ENCODE assay signal across 9 mouse cellular contexts in the genomic region with DNA sequence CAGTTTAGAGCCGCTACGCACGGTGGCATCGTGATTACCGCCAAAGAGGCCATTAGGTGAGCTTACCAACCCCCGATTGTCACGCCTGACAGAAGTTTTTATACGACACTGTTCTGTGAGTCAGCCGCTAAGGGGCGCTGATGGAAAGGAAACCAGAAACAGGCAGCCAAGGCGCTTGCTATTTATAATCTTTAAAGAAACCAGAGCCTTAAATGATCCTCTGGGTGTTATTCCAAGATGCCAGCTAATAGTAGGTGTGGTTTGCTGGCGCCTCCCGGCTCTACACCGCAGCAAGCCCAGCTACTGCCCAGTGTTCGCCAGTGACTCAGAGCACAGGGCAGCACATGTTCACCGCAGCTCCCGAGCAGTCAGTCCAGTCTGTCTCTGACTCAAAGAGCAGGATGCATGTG. TPM values are rescaled to one million over a fixed set of nuclear protein-coding genes. Genes with fewer than 3 reads are reported as not detected.
DNase-seq lines count a peak whose midpoint lies in the region; ATAC-seq and TF ChIP-seq lines count a peak whose summit lies in the region.
"Had no signal": no experiment of that assay in that cellular context is flagged by ENCODE, and none has a peak within 500 bp of the region (broad histone marks: within the 10 kb centered on the region; RNA-seq: fewer than 3 reads in every experiment).

No protein-coding gene starts in this region.

- in situ Hi-C loops in CH12.LX (cut with MboI; ENCODE audit: low pct_ligation_motif_present, low pct_unique_long_range_greater_than_20kb, low sequenced_read_pairs) = loop anchor here (5.0 kb wide), 1 partner anchor 169 kb away; no protein-coding TSS in a partner anchor

- TF ChIP-seq EP300 in CH12.LX (IDR thresholded peaks at IDR 0.05; ENCODE audit: low read length) = no peak

- H3K4me1 ChIP-seq in CH12.LX (ENCODE audit: control insufficient read depth in 1 of 2, insufficient read depth in 2 of 2) = peaks cover 3 to 27% of the 10 kb centered on the region in 2 experiments; a peak in 2 of 4 replicates
- peaks cover 8% of the 10 kb centered on the region for H3K4me1 ChIP-seq in forebrain, embryonic 15.5 days
- H3K4me1 ChIP-seq in lung, embryonic 16.5 days (replicated peaks; ENCODE audit: control insufficient read depth, insufficient read depth, low read length) = peaks cover 8% of the 10 kb centered on the region

- DNase-seq in CH12.LX (ENCODE audit: extremely low read depth) = peak; percentile 75
- DNase-seq in heart, postnatal 14 days = peak; percentile 84 to 89
- DNase-seq in layer of hippocampus, adult 18-20 months (ENCODE audit: low spot score in 2 of 2) = peak; percentile 77 to 85
- DNase-seq in ovary, postnatal 14 days (ENCODE audit: low spot score) = peak; percentile 64
- peak; percentile 24 to 69 for DNase-seq in thymus, postnatal 10 days (ENCODE audit: low spot score in 2 of 2)

- H3K27me3 ChIP-seq in CH12.LX (replicated peaks) = no peaks in the 10 kb centered on the region
- no peaks in the 10 kb centered on the region for H3K27me3 ChIP-seq in forebrain, embryonic 15.5 days
- no peaks in the 10 kb centered on the region for H3K27me3 ChIP-seq in lung, embryonic 16.5 days (ENCODE audit: control insufficient read depth, insufficient read depth, low read depth, low read length)

- no peak overlapping the region for H3K27ac ChIP-seq in CH12.LX (ENCODE audit: insufficient read depth, low read depth)
- H3K27ac ChIP-seq in forebrain, embryonic 15.5 days (replicated peaks) = 0 out of 2 replicates have a peak overlapping the region, but pooled peaks have one; percentile 27
- 0 out of 2 replicates have a peak overlapping the region, but pooled peaks have one; percentile 12 for H3K27ac ChIP-seq in lung, embryonic 16.5 days (ENCODE audit: low read length)

- dilution Hi-C loops in CH12.LX (cut with MboI; ENCODE audit: extremely low pct_ligation_motif_present, extremely low pct_unique_long_range_greater_than_20kb, low sequenced_read_pairs) = no loop called here

- no peak for TF ChIP-seq POLR2A in CH12.LX (IDR thresholded peaks at IDR 0.05; ENCODE audit: low read depth, low read length)

- ATAC-seq in cerebellum, adult (ENCODE audit: insufficient number of reproducible peaks, low FRiP score, low TSS enrichment) = peak; percentile 79
- ATAC-seq in forebrain, embryonic 15.5 days (replicated peaks) = peak; percentile 60
- peak; percentile 74 for ATAC-seq in lung, embryonic 16.5 days (ENCODE audit: low read depth)

- H3K9me3 ChIP-seq in CH12.LX (replicated peaks; ENCODE audit: low read length) = no peaks in the 10 kb centered on the region
- no peaks in the 10 kb centered on the region for H3K9me3 ChIP-seq in forebrain, embryonic 15.5 days
- no peaks in the 10 kb centered on the region for H3K9me3 ChIP-seq in lung, embryonic 16.5 days (ENCODE audit: control insufficient read depth, low read length)

- peaks cover 7 to 52% of the 10 kb centered on the region in 2 experiments for H3K36me3 ChIP-seq in CH12.LX (replicated peaks in 1 of 2; ENCODE audit: control insufficient read depth in 1 of 2, insufficient read depth in 1 of 2, low read length in 1 of 2)
- H3K36me3 ChIP-seq in forebrain, embryonic 15.5 days = no peaks in the 10 kb centered on the region
- no peaks in the 10 kb centered on the region for H3K36me3 ChIP-seq in lung, embryonic 16.5 days (ENCODE audit: control insufficient read depth, insufficient read depth, low read length)

- peak in 1 of 2 experiments; percentile 92; a peak in 3 of 4 replicates for TF ChIP-seq CTCF in CH12.LX (conservative IDR thresholded peaks at IDR 0.05 in 1 of 2, IDR thresholded peaks at IDR 0.05 in 1 of 2; ENCODE audit: low read depth in 2 of 2, low read length in 2 of 2)

- H3K4me3 ChIP-seq in CH12.LX (replicated peaks in 1 of 3; ENCODE audit: low read depth in 2 of 3, low read length in 2 of 3, poor library complexity in 1 of 3) = no peak overlapping the region
- H3K4me3 ChIP-seq in forebrain, embryonic 15.5 days = 0 out of 2 replicates have a peak overlapping the region, but pooled peaks have one; percentile 16
- H3K4me3 ChIP-seq in lung, embryonic 16.5 days (ENCODE audit: low read length) = no peak overlapping the region
- H3K4me3 ChIP-seq: erythroblast, embryonic 14.5 days had no signal

- peak; percentile 93 for TF ChIP-seq RAD21 in CH12.LX (IDR thresholded peaks at IDR 0.05; ENCODE audit: low read depth, low read length)

- no peak overlapping the region for H3K4me2 ChIP-seq in CH12.LX (ENCODE audit: insufficient read depth, low read depth, poor library complexity, severe bottlenecking)
- peak overlapping the region; percentile 33 for H3K4me2 ChIP-seq in forebrain, embryonic 15.5 days (replicated peaks)
- peak overlapping the region; percentile 15; the same call in 1 of the 2 replicates for H3K4me2 ChIP-seq in lung, embryonic 16.5 days (ENCODE audit: low read depth, low read length)

- 17% methylated on average over 17 of the region's 17 CpGs for WGBS in forebrain, embryonic 15.5 days
- 16% methylated on average over 17 of the region's 17 CpGs for WGBS in lung, embryonic 16.5 days

- intact Hi-C loops in heart, postnatal 14 days (cut with DNase I) = loop anchor here (1.0 to 5.0 kb wide), 3 partner anchors 154 to 173 kb away; partner anchors contain the start of gene Has3

- H3K79me2 ChIP-seq in CH12.LX (replicated peaks; ENCODE audit: control insufficient read depth, extremely low read depth, insufficient read depth, poor library complexity, severe bottlenecking) = no peaks in the 10 kb centered on the region

- H3K9ac ChIP-seq in CH12.LX (ENCODE audit: insufficient read depth, low read depth) = no peak overlapping the region
- peak overlapping the region; percentile 17; the same call in 1 of the 2 replicates for H3K9ac ChIP-seq in forebrain, embryonic 15.5 days (replicated peaks)
- no peak overlapping the region for H3K9ac ChIP-seq in lung, embryonic 16.5 days (ENCODE audit: low read length)

TF ChIP-seq in CH12.LX, 34 proteins besides CTCF, POLR2A, EP300 and RAD21:
- TF ChIP-seq GABPA (IDR thresholded peaks at IDR 0.05; ENCODE audit: insufficient replicate concordance, low read depth, low read length) (no peak), MEF2A (IDR thresholded peaks at IDR 0.05; ENCODE audit: borderline replicate concordance, low read depth, low read length) (peak; percentile 94), BHLHE40 (IDR thresholded peaks at IDR 0.05; ENCODE audit: low read depth, low read length) (no peak), SMC3 (IDR thresholded peaks at IDR 0.05; ENCODE audit: low read depth, low read length) (peak; percentile 86), MYC (IDR thresholded peaks at IDR 0.05; ENCODE audit: low read depth, low read length) (0 out of 2 replicates have a peak, but pooled peaks have one; percentile 14), RCOR1 (conservative IDR thresholded peaks at IDR 0.05; ENCODE audit: low read depth, low read length) (no peak), ETS1 (conservative IDR thresholded peaks at IDR 0.05; ENCODE audit: low read depth, low read length) (no peak), NELFE (IDR thresholded peaks at IDR 0.05; ENCODE audit: low read depth, low read length) (no peak), ZC3H11A (IDR thresholded peaks at IDR 0.05; ENCODE audit: low read depth, low read length) (peak; percentile 48; the same call in 1 of the 2 replicates)
TF ChIP-seq in CH12.LX: peak in this region for 4.

RNA-seq across cellular contexts. Expression of gene Tango6, which starts 35.2 kb away (rescaled TPM):
- 4.3 and 4.5 TPM in 2 replicates for total RNA-seq in CH12.LX (2012; rRNA removed)
- total RNA-seq in CH12.LX (2014; rRNA removed) = 2.1 and 2.9 TPM in 2 replicates
- polyA plus RNA-seq in CH12.LX (2012; ENCODE audit: insufficient read length, low read depth) = 5.6 and 6.4 TPM in 2 replicates
- 4.9 and 5.5 TPM in 2 replicates for polyA plus RNA-seq in forebrain, embryonic 15.5 days (2015; fragmentation: Nextera tagmentation; extraction: Ambion mirVana)
- 1 to 10 TPM; 8.8 to 9.5 TPM for total RNA-seq in heart, postnatal 14 days (2021)
- total RNA-seq in layer of hippocampus, adult 18-20 months (2021) = 1 to 10 TPM; 6.6 to 6.7 TPM
- polyA plus RNA-seq in lung, embryonic 16.5 days (2015; fragmentation: Nextera tagmentation; extraction: Ambion mirVana) = 10.2 and 10.5 TPM in 2 replicates
